Mouse (Mus musculus): ENCODE results near the gene Ak5.

- no peak for TF ChIP-seq CTCF (conservative IDR thresholded peaks at IDR 0.05; ENCODE audit: low read length)
- no peak for TF ChIP-seq POU5F1 (IDR thresholded peaks at IDR 0.05; ENCODE audit: borderline replicate concordance, low read length)
- no peak for TF ChIP-seq NANOG (IDR thresholded peaks at IDR 0.05; ENCODE audit: borderline replicate concordance, low read length)
Measured at GRCm38 (mm10) chr3:152497842-152498241, 170.3 kb downstream of the Ak5 start.
